Mouse (Mus musculus): Measurements from ENCODE around the gene Aplf. TPM values are rescaled to one million over a fixed set of nuclear protein-coding genes. Genes with fewer than 3 reads are reported as not detected.

Gene Aplf
- polyA plus RNA-seq, 1 experiment from 2014 or later: 15.9 TPM

- Histone ChIP-seq H3K27ac (ENCODE audit: low read depth, low read length) (no peak overlapping the region), H3K4me2 (no peak overlapping the region), H3K4me3 (ENCODE audit: low read depth, low read length) (no peak overlapping the region), H3K4me1 (ENCODE audit: control insufficient read depth, insufficient read depth, low read length) (no peaks in the 10 kb centered on the region), H3K36me3 (ENCODE audit: control insufficient read depth, insufficient read depth, low read length) (no peaks in the 10 kb centered on the region), H3K9me3 (ENCODE audit: control insufficient read depth, low read length) (no peaks in the 10 kb centered on the region), H3K27me3 (ENCODE audit: control insufficient read depth, insufficient read depth, low read length) (no peaks in the 10 kb centered on the region), H3K9ac (ENCODE audit: low read length) (no peak overlapping the region)
- WGBS: 78% methylated on average over 11 of the region's 11 CpGs
- DNase-seq (ENCODE audit: low spot score, missing footprints): peak; percentile 92
- ATAC-seq (ENCODE audit: low FRiP score): no peak
Observed at GRCm38 (mm10) chr6:87614794-87615695, 56.9 kb downstream of the Aplf start.

- Histone ChIP-seq H3K4me1 (ENCODE audit: control insufficient read depth, insufficient read depth, low read length) (no peaks in the 10 kb centered on the region), H3K4me3 (ENCODE audit: low read depth, low read length) (no peak overlapping the region), H3K36me3 (ENCODE audit: control insufficient read depth, insufficient read depth, low read length) (no peaks in the 10 kb centered on the region), H3K9ac (ENCODE audit: low read length) (no peak overlapping the region), H3K27ac (ENCODE audit: low read depth, low read length) (no peak overlapping the region), H3K4me2 (no peak overlapping the region), H3K9me3 (ENCODE audit: control insufficient read depth, low read length) (no peaks in the 10 kb centered on the region), H3K27me3 (ENCODE audit: control insufficient read depth, insufficient read depth, low read length) (no peaks in the 10 kb centered on the region; the same call in 1 of the 2 replicates)
- no peak for ATAC-seq (ENCODE audit: low FRiP score)
- no peak for DNase-seq (ENCODE audit: low spot score, missing footprints)
Observed at GRCm38 (mm10) chr6:87599825-87600224, 72.2 kb downstream of the Aplf start.

GRCm38 (mm10) chr6:87597116-87597833, 74.7 kb downstream of the Aplf start:
- no peak overlapping the region for H3K4me3 ChIP-seq (ENCODE audit: low read depth, low read length)
- no peak overlapping the region for H3K9ac ChIP-seq (ENCODE audit: low read length)
- no peak overlapping the region for H3K4me2 ChIP-seq
- H3K27me3 ChIP-seq (ENCODE audit: control insufficient read depth, insufficient read depth, low read length): no peaks in the 10 kb centered on the region; the same call in 1 of the 2 replicates
- H3K4me1 ChIP-seq (ENCODE audit: control insufficient read depth, insufficient read depth, low read length): no peaks in the 10 kb centered on the region
- H3K27ac ChIP-seq (ENCODE audit: low read depth, low read length): no peak overlapping the region
- no peaks in the 10 kb centered on the region for H3K36me3 ChIP-seq (ENCODE audit: control insufficient read depth, insufficient read depth, low read length)
- no peaks in the 10 kb centered on the region for H3K9me3 ChIP-seq (ENCODE audit: control insufficient read depth, low read length)
- peak; percentile 90 for DNase-seq (ENCODE audit: low spot score, missing footprints)
- 26% methylated on average over 10 of the region's 10 CpGs for WGBS
- peak; percentile 90 for ATAC-seq (ENCODE audit: low FRiP score)

GRCm38 (mm10) chr6:87594188-87594587, 77.8 kb downstream of the Aplf start:
- no peak for DNase-seq (ENCODE audit: low spot score, missing footprints)
- 88% methylated on average over 6 of the region's 6 CpGs for WGBS

GRCm38 (mm10) chr6:87590394-87591281, 81.4 kb downstream of the Aplf start, which contains the start of gene Prokr1:
TSS of gene Prokr1 (minus strand) at chr6:87590743.
- Histone ChIP-seq H3K9ac (ENCODE audit: low read length) (peak within 1 kb of the TSS; percentile 51), H3K27ac (ENCODE audit: low read depth, low read length) (no peak within 1 kb of the TSS), H3K27me3 (ENCODE audit: control insufficient read depth, insufficient read depth, low read length) (peaks cover 7% of the 10 kb centered on the region; the same call in 1 of the 2 replicates), H3K4me1 (ENCODE audit: control insufficient read depth, insufficient read depth, low read length) (peaks cover 5% of the 10 kb centered on the region; the same call in 1 of the 2 replicates), H3K9me3 (ENCODE audit: control insufficient read depth, low read length) (no peaks in the 10 kb centered on the region), H3K4me2 (peak within 1 kb of the TSS; percentile 89), H3K4me3 (ENCODE audit: low read depth, low read length) (peak within 1 kb of the TSS; percentile 48), H3K36me3 (ENCODE audit: control insufficient read depth, insufficient read depth, low read length) (no peaks in the 10 kb centered on the region)
- WGBS: under 1% methylated on average over 30 of the region's 34 CpGs
- DNase-seq (ENCODE audit: low spot score, missing footprints) (peak; percentile 97), ATAC-seq (ENCODE audit: low FRiP score) (peak; percentile 94)

More at GRCm38 (mm10) chr6:87594188-87594587, 77.8 kb downstream of the Aplf start:
- Histone ChIP-seq H3K4me1 (ENCODE audit: control insufficient read depth, insufficient read depth, low read length) (peaks cover 3% of the 10 kb centered on the region; the same call in 1 of the 2 replicates), H3K4me3 (ENCODE audit: low read depth, low read length) (no peak overlapping the region), H3K36me3 (ENCODE audit: control insufficient read depth, insufficient read depth, low read length) (no peaks in the 10 kb centered on the region), H3K9ac (ENCODE audit: low read length) (no peak overlapping the region), H3K27ac (ENCODE audit: low read depth, low read length) (no peak overlapping the region), H3K9me3 (ENCODE audit: control insufficient read depth, low read length) (no peaks in the 10 kb centered on the region), H3K4me2 (no peak overlapping the region), H3K27me3 (ENCODE audit: control insufficient read depth, insufficient read depth, low read length) (peaks cover 6% of the 10 kb centered on the region)
- ATAC-seq (ENCODE audit: low FRiP score): no peak

GRCm38 (mm10) chr6:87589718-87590393, 82.1 kb downstream of the Aplf start:
- H3K9me3 ChIP-seq (ENCODE audit: control insufficient read depth, low read length): no peaks in the 10 kb centered on the region
- peak overlapping the region; percentile 48 for H3K4me3 ChIP-seq (ENCODE audit: low read depth, low read length)
- peak overlapping the region; percentile 89 for H3K4me2 ChIP-seq
- peaks cover 5% of the 10 kb centered on the region; the same call in 1 of the 2 replicates for H3K4me1 ChIP-seq (ENCODE audit: control insufficient read depth, insufficient read depth, low read length)
- peak; percentile 88 for DNase-seq (ENCODE audit: low spot score, missing footprints)
- ATAC-seq (ENCODE audit: low FRiP score): peak; percentile 62
- H3K36me3 ChIP-seq (ENCODE audit: control insufficient read depth, insufficient read depth, low read length): no peaks in the 10 kb centered on the region
- peak overlapping the region; percentile 51; the same call in 1 of the 2 replicates for H3K9ac ChIP-seq (ENCODE audit: low read length)
- 12% methylated on average over 12 of the region's 12 CpGs for WGBS
- H3K27ac ChIP-seq (ENCODE audit: low read depth, low read length): no peak overlapping the region
- peaks cover 7% of the 10 kb centered on the region; the same call in 1 of the 2 replicates for H3K27me3 ChIP-seq (ENCODE audit: control insufficient read depth, insufficient read depth, low read length)

- 83% methylated on average over 7 of the region's 7 CpGs for WGBS
- no peak for ATAC-seq (ENCODE audit: low FRiP score)
- no peaks in the 10 kb centered on the region; the same call in 1 of the 2 replicates for H3K4me1 ChIP-seq (ENCODE audit: control insufficient read depth, insufficient read depth, low read length)
Observed at GRCm38 (mm10) chr6:87583991-87584390, 88.0 kb downstream of the Aplf start.

GRCm38 (mm10) chr6:87583183-87583611, 88.8 kb downstream of the Aplf start:
- DNase-seq (ENCODE audit: low spot score, missing footprints) (no peak), ATAC-seq (ENCODE audit: low FRiP score) (no peak)
- no peak overlapping the region for H3K4me2 ChIP-seq
- H3K4me1 ChIP-seq (ENCODE audit: control insufficient read depth, insufficient read depth, low read length): no peaks in the 10 kb centered on the region
- no peaks in the 10 kb centered on the region for H3K27me3 ChIP-seq (ENCODE audit: control insufficient read depth, insufficient read depth, low read length)
- 79% methylated on average over 1 of the region's 1 CpGs for WGBS
- H3K9ac ChIP-seq (ENCODE audit: low read length): no peak overlapping the region
- no peak overlapping the region for H3K4me3 ChIP-seq (ENCODE audit: low read depth, low read length)
- no peak overlapping the region for H3K27ac ChIP-seq (ENCODE audit: low read depth, low read length)
- H3K36me3 ChIP-seq (ENCODE audit: control insufficient read depth, insufficient read depth, low read length): no peaks in the 10 kb centered on the region
- no peaks in the 10 kb centered on the region for H3K9me3 ChIP-seq (ENCODE audit: control insufficient read depth, low read length)

More at GRCm38 (mm10) chr6:87583991-87584390, 88.0 kb downstream of the Aplf start:
- no peaks in the 10 kb centered on the region for H3K36me3 ChIP-seq (ENCODE audit: control insufficient read depth, insufficient read depth, low read length)
- no peak overlapping the region for H3K9ac ChIP-seq (ENCODE audit: low read length)
- no peak overlapping the region for H3K4me2 ChIP-seq
- H3K27me3 ChIP-seq (ENCODE audit: control insufficient read depth, insufficient read depth, low read length): no peaks in the 10 kb centered on the region; the same call in 1 of the 2 replicates
- DNase-seq (ENCODE audit: low spot score, missing footprints): no peak
- H3K27ac ChIP-seq (ENCODE audit: low read depth, low read length): no peak overlapping the region
- H3K4me3 ChIP-seq (ENCODE audit: low read depth, low read length): no peak overlapping the region
- no peaks in the 10 kb centered on the region for H3K9me3 ChIP-seq (ENCODE audit: control insufficient read depth, low read length)

Data from midbrain, embryonic 11.5 days (tissue).